Mouse (Mus musculus) spleen, adult 2 months (tissue): ENCODE measurements around the gene Fam155a. TPM values are rescaled to one million over a fixed set of nuclear protein-coding genes. Genes with fewer than 3 reads are reported as not detected.

Experiments used
- DNase-seq, 2 experiments: peaks; one replicate each; pipeline versions ENCODE4 v3.0.0 to v3.0.0-alpha.2; 2012 to 2021; ENCODE audit warnings: low spot score in 2 of 2, low read depth in 1 of 2
- H3K27ac ChIP-seq: fragments of 200-500 bp; 2 replicates; pipeline ENCODE4 v1.5.1; 2012; ENCODE audit warnings: low read length, inconsistent platforms; ENCODE audit not compliant: insufficient read depth
- H3K27me3 ChIP-seq: fragments of 200-500 bp; 2 replicates; pipeline ENCODE4 v1.6.1; 2012; ENCODE audit warnings: mild to moderate bottlenecking, moderate library complexity, low read length, inconsistent platforms; ENCODE audit not compliant: control insufficient read depth, insufficient read depth
- H3K36me3 ChIP-seq: fragments of 200-500 bp; 2 replicates; pipeline ENCODE4 v1.6.1; 2012; ENCODE audit warnings: mild to moderate bottlenecking, low read length, inconsistent platforms; ENCODE audit not compliant: control insufficient read depth, insufficient read depth
- H3K4me1 ChIP-seq: fragments of 200-500 bp; 2 replicates; pipeline ENCODE4 v1.6.1; 2011; ENCODE audit warnings: inconsistent platforms; ENCODE audit not compliant: control insufficient read depth, insufficient read depth, insufficient read length
- H3K4me3 ChIP-seq: fragments of 200-500 bp; 2 replicates; pipeline ENCODE4 v1.5.1; 2011; ENCODE audit warnings: mild to moderate bottlenecking, inconsistent platforms; ENCODE audit not compliant: insufficient read depth, insufficient read length; ENCODE audit errors: extremely low read depth
- CTCF ChIP-seq: fragments of 200-500 bp; IDR thresholded peaks from 2 replicates; pipeline ENCODE4 v1.5.1; 2011; ENCODE audit warnings: mild to moderate bottlenecking, inconsistent platforms; ENCODE audit not compliant: insufficient read depth, insufficient read length, insufficient replicate concordance; ENCODE audit errors: extremely low read depth
- POLR2A ChIP-seq: fragments of 200-500 bp; IDR thresholded peaks from 2 replicates; pipeline ENCODE4 v1.6.1; 2011; ENCODE audit warnings: low read depth, low read length, inconsistent platforms
- WGBS: fragments of 180-500 bp; shearing (Covaris S2); methylation state at CpG from one replicate; pipeline ENCODE4 v1.1.7; 2018; 5-methylcytosine and 5-hydroxymethylcytosine counted together
- polyA plus RNA-seq: library from polyadenylated mRNA; depleted of rRNA; stranded (reverse); fragments of >200 nt; gene quantifications from 2 replicates; pipeline ENCODE4 v1.2.3, GENCODE M21; 2012

Fam155a gene
- polyA plus RNA-seq, 1 experiment = not detected

- TF ChIP-seq CTCF = no peak
- no peak for TF ChIP-seq POLR2A
- H3K27ac ChIP-seq = no peak overlapping the region
- WGBS = 10% methylated on average over 5 of the region's 5 CpGs
Observed at GRCm38 (mm10) chr8:9408480-9408879, 362.5 kb downstream of the Fam155a start.

GRCm38 (mm10) chr8:9406204-9406603 lies 364.8 kb downstream of the Fam155a start:
- no peak for TF ChIP-seq POLR2A
- no peak for TF ChIP-seq CTCF
- 35% methylated on average over 6 of the region's 6 CpGs for WGBS
- H3K27ac ChIP-seq = no peak overlapping the region
- no peak for DNase-seq
- no peaks in the 10 kb centered on the region for H3K27me3 ChIP-seq
- H3K4me1 ChIP-seq = no peaks in the 10 kb centered on the region
- no peaks in the 10 kb centered on the region for H3K36me3 ChIP-seq
- H3K4me3 ChIP-seq = no peak overlapping the region

More at GRCm38 (mm10) chr8:9408480-9408879, 362.5 kb downstream of the Fam155a start:
- Histone ChIP-seq H3K27me3 (no peaks in the 10 kb centered on the region), H3K4me3 (no peak overlapping the region), H3K36me3 (no peaks in the 10 kb centered on the region), H3K4me1 (no peaks in the 10 kb centered on the region)
- DNase-seq = no peak

- Histone ChIP-seq H3K27me3 (no peaks in the 10 kb centered on the region), H3K36me3 (no peaks in the 10 kb centered on the region), H3K27ac (no peak overlapping the region), H3K4me3 (no peak overlapping the region), H3K4me1 (no peaks in the 10 kb centered on the region)
- TF ChIP-seq CTCF (no peak), POLR2A (no peak)
- 47% methylated on average over 3 of the region's 3 CpGs for WGBS
- no peak for DNase-seq
Observed at GRCm38 (mm10) chr8:9404651-9405050, 366.3 kb downstream of the Fam155a start.

DNA sequence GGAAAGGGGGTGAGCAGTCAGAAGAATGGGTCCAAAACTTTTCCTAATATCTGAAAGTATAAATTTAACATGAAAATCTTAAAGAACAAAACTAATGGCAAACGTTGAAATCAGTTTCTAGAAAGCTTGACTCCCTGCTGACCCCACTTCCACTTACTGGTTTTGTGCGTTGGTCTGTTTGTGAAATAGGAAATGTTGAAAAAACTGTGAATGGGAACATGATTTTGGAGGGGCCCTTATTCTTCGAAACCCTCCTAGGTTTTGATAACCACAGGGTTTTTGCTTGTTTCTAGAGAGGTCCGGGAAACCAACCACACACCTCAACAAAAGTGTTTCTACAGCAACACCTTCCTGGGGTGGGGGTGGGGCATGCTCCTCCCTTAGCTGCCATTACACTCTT lies 368.6 kb downstream of the Fam155a start:
- Histone ChIP-seq H3K27ac (no peak overlapping the region), H3K4me1 (no peaks in the 10 kb centered on the region), H3K4me3 (no peak overlapping the region), H3K36me3 (no peaks in the 10 kb centered on the region), H3K27me3 (no peaks in the 10 kb centered on the region)
- TF ChIP-seq CTCF (no peak), POLR2A (no peak)
- 10% methylated on average over 4 of the region's 4 CpGs for WGBS
- no peak for DNase-seq

GRCm38 (mm10) chr8:9398606-9399263 lies 372.2 kb downstream of the Fam155a start:
- H3K27me3 ChIP-seq = no peaks in the 10 kb centered on the region
- H3K4me3 ChIP-seq = no peak overlapping the region
- DNase-seq = no peak
- no peak overlapping the region for H3K27ac ChIP-seq
- H3K36me3 ChIP-seq = no peaks in the 10 kb centered on the region
- no peaks in the 10 kb centered on the region for H3K4me1 ChIP-seq
- 89% methylated on average over 3 of the region's 3 CpGs for WGBS
- TF ChIP-seq POLR2A (no peak), CTCF (no peak)

DNA sequence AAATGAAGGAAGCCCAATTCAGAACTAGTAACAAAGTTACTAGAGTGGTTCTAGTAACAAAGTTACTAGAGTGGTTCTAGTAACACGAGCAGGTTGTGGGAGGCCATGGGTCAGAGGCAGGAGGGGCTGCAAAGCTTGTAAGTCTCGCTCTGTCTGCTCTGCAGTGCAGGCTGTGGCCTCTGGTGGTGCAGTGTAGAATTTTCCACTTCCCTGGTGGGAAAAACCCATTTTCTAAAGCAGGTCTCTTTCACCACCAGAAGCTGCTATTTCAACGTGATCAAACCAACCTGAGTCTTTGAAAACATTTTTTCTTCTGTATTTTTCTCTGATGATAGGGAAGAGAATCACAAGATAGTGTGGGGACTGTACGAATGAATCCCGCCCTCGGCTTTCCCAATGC lies 372.9 kb downstream of the Fam155a start:
- no peaks in the 10 kb centered on the region for H3K4me1 ChIP-seq
- no peaks in the 10 kb centered on the region for H3K27me3 ChIP-seq
- H3K36me3 ChIP-seq = no peaks in the 10 kb centered on the region
- H3K27ac ChIP-seq = no peak overlapping the region
- no peak overlapping the region for H3K4me3 ChIP-seq
- no peak for TF ChIP-seq POLR2A
- TF ChIP-seq CTCF = no peak
- DNase-seq = no peak
- WGBS = 62% methylated on average over 6 of the region's 6 CpGs

DNA sequence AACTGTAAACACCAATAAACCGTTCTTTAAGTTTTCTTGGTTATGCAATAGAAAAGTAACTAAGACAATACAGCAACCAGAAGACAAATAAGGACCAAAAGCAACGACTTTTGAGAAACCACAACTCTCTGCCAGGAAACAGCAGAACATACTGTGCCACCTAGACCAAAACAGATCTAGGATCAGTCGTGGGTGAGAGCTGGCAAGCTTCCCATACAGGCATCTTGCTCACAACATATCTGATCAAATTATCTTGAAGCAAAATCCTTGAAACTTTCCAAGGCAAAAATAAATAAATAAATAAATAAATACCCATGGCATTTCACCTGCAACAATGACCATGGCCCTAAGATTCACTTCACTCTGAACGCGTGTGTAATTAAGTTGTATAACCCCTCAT lies 376.3 kb downstream of the Fam155a start:
- WGBS = 51% methylated on average over 5 of the region's 5 CpGs
- Histone ChIP-seq H3K27ac (no peak overlapping the region), H3K4me1 (no peaks in the 10 kb centered on the region), H3K27me3 (no peaks in the 10 kb centered on the region), H3K4me3 (no peak overlapping the region), H3K36me3 (no peaks in the 10 kb centered on the region)
- DNase-seq = no peak
- TF ChIP-seq POLR2A (no peak), CTCF (no peak)
